8 mouse cellular contexts compared by ENCODE assay signal in genomic region chr8:121850018-121850417, GRCm38 (mm10). TPM values are rescaled to one million over a fixed set of nuclear protein-coding genes. Genes with fewer than 3 reads are reported as not detected.
DNase-seq lines count a peak whose midpoint lies in the region; ATAC-seq lines count a peak whose summit lies in the region.

No protein-coding gene starts in this region.

- H3K4me2 ChIP-seq in intestine, embryonic 16.5 days (ENCODE audit: low read depth, low read length), result no peak overlapping the region

- no peaks in the 10 kb centered on the region for H3K9me3 ChIP-seq in intestine, embryonic 16.5 days (ENCODE audit: control insufficient read depth, low read length)
- no peaks in the 10 kb centered on the region for H3K9me3 ChIP-seq in limb, embryonic 10.5 days (replicated peaks)

- DNase-seq in 3134 (ENCODE audit: extremely low read depth, insufficient read length, low spot score), result peak; percentile 71
- DNase-seq in MN1 (ENCODE audit: low spot score), result peak; percentile 95
- peak; percentile 77 for DNase-seq in cerebellum, adult 8-10 months
- peak; percentile 88 for DNase-seq in limb, embryonic 10.5 days (ENCODE audit: low spot score)
- peak; percentile 58 to 75 for DNase-seq in natural killer cell, adult 2 months (ENCODE audit: low spot score in 2 of 2)
- DNase-seq in testis, postnatal 14 days (ENCODE audit: low spot score), result peak; percentile 54

- no peaks in the 10 kb centered on the region for H3K27me3 ChIP-seq in intestine, embryonic 16.5 days (replicated peaks; ENCODE audit: control insufficient read depth, insufficient read depth, low read length)
- H3K27me3 ChIP-seq in limb, embryonic 10.5 days (ENCODE audit: low read depth, poor library complexity, severe bottlenecking), result peaks cover 19% of the 10 kb centered on the region

- WGBS in intestine, embryonic 16.5 days, result 15% methylated on average over 6 of the region's 6 CpGs
- WGBS in limb, embryonic 10.5 days, result 17% methylated on average over 6 of the region's 6 CpGs

- no peaks in the 10 kb centered on the region for H3K36me3 ChIP-seq in intestine, embryonic 16.5 days (ENCODE audit: control insufficient read depth, insufficient read depth, low read length)
- H3K36me3 ChIP-seq in limb, embryonic 10.5 days, result no peaks in the 10 kb centered on the region

- peaks cover 18% of the 10 kb centered on the region for H3K4me1 ChIP-seq in intestine, embryonic 16.5 days (ENCODE audit: control insufficient read depth, insufficient read depth, low read length)
- H3K4me1 ChIP-seq in limb, embryonic 10.5 days, result peaks cover 20% of the 10 kb centered on the region

- H3K9ac ChIP-seq in intestine, embryonic 16.5 days (ENCODE audit: low read depth, low read length), result no peak overlapping the region

- no peak overlapping the region for H3K27ac ChIP-seq in intestine, embryonic 16.5 days (ENCODE audit: low read length)
- H3K27ac ChIP-seq in limb, embryonic 10.5 days, result no peak overlapping the region

- H3K4me3 ChIP-seq in intestine, embryonic 16.5 days (ENCODE audit: low read length), result no peak overlapping the region
- H3K4me3 ChIP-seq in limb, embryonic 10.5 days, result no peak overlapping the region

- ATAC-seq in frontal cortex, adult (ENCODE audit: low TSS enrichment), result 0 out of 2 replicates have a peak, but pooled peaks have one; percentile 62
- ATAC-seq in intestine, embryonic 16.5 days, result peak; percentile 19; the same call in 1 of the 2 replicates

RNA-seq across cellular contexts. Expression of gene Klhdc4, which starts 20.6 kb away (rescaled TPM):
- polyA plus RNA-seq in intestine, embryonic 16.5 days (2015; fragmentation: Nextera tagmentation; extraction: Ambion mirVana), result 35.5 and 38.8 TPM in 2 replicates
- 64.2 and 64.4 TPM in 2 replicates for polyA plus RNA-seq in limb, embryonic 10.5 days (2016; fragmentation: Nextera tagmentation; extraction: Ambion mirVana)

RNA-seq across cellular contexts. Expression of gene Slc7a5, which starts 57.5 kb away (rescaled TPM):
- 11.6 and 12.5 TPM in 2 replicates for polyA plus RNA-seq in intestine, embryonic 16.5 days (2015; fragmentation: Nextera tagmentation; extraction: Ambion mirVana)
- 16.8 and 19.3 TPM in 2 replicates for polyA plus RNA-seq in limb, embryonic 10.5 days (2016; fragmentation: Nextera tagmentation; extraction: Ambion mirVana)
